Mouse (Mus musculus) gastrocnemius, postnatal 36 days (tissue): ENCODE data around the gene Cdca8. TPM values are rescaled to one million over a fixed set of nuclear protein-coding genes. Genes with fewer than 3 reads are reported as not detected.
"Not testable (repeated sequence)": the region's sequence is repeated elsewhere in the genome, so short reads cannot be mapped to it uniquely, and the experiment has no call there.

Source experiments
- DNase-seq, 2 experiments: peaks; one replicate each; pipeline ENCODE4 v3.0.0; 2022
- intact Hi-C: fragments of 180-260 bp; cut with DNase I; formaldehyde crosslinking; loops from one replicate; pipeline ENCODE4 v1.15.1; 2025
- long read RNA-seq, 2 experiments: library from polyadenylated mRNA; stranded (forward); transcript quantifications; one replicate each; pipeline ENCODE4 v2.0.0; 2021
- total RNA-seq, 2 experiments: library from RNA; stranded (reverse); gene quantifications; 2 replicates each; pipeline ENCODE4 v1.2.3; 2021

Cdca8 gene
- total RNA-seq: 1 to 10 TPM in 1 of 2 experiments, under 1 TPM in 1; 0.64 to 1.0 TPM
- long read RNA-seq, experiment 1: 0 reads
- long read RNA-seq, experiment 2: 0 reads

DNA sequence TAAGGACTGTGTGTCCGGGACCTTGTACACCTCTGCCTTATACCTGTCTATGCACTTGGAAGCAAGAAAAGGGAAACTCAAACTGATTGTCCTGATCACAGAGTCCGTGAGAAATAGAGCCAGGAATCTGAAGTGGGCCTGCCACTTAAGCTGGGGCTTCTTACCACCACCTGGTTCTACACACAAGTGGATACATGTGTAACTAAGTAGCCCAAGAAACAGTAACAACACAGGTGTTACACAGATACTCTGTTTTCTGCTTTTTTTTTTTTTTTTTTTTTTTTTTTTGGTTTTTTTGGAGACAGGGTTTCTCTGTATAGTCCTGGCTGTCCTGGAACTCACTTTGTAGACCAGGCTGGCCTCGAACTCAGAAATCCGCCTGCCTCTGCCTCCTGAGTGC is at the start of gene Cdca8:
Gene Cdca8 (minus strand): TSS at position 101 of the 400 bp plus-strand sequence.
- DNase-seq, intact Hi-C loops: not testable (repeated sequence)

DNA sequence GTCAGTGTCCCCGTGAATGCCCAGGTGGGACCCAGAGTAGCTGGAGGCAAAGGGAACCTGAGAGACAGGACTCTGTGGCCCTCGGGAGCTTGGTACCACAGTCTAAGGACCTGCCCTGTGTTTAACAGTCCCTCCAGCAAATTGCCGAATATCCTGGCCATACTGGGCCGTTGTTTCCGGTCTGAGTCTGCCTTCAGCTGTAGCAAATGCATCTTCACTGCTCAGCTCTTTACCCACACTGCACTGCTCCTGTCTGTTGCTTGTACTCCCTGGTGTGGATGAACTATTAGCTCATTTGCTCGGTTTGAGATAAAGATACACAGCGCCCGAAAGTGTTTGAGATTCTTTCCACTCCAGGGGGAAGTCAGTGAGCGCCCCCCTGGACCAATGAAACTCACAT is 49.3 kb upstream of the Cdca8 start:
- DNase-seq: no peak
- intact Hi-C loops: no loop called here

- intact Hi-C loops: no loop called here
- DNase-seq: no peak
Observed at GRCm38 (mm10) chr4:124987711-124988097, 48.6 kb upstream of the Cdca8 start.

DNA sequence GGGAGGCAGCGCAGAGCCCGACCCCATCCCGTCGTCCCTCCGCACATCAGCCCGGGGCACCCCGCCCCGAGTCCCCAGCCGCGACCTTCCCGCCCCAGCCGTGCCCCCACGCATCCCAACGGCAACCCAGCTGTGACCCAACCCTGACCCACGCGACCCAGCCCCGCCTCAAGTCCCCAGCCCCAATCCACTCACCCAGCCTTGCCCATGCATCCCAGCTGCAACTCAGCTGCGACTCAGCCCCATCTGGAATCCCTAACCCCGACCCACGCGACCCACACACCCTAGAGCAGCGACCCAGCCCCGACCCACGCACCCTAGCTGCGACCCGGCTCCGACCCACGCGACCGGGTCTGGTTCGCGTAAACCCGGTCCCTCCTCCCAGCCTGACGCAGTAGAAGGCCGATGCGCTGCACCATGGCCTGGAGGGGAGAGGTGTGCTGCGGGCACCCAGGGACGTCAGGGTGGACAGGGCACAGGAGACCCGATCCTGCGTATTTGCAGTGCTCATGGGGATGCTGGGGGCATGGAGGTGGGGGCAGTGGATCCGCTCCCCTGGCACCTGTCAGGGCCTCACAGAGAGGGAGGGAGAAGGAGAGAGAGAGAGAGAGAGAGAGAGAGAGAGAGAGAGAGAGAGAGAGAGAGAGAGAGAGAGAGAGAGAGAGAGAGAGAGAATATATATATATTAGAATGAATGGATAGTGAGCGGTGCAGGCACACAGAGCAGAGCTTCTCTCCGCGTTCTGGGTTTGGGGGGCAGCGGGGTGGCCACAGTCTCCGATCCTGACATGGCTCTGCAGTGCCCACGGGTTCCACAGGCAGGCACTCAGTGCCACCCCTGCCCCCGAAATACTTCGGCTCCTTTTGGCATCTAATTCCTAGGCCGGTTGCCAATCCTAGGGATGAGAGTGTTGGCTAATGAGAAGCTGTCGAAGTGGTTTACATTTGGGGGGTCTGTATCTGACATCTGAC is 47.9 kb upstream of the Cdca8 start:
- intact Hi-C loops: no loop called here
- no peak for DNase-seq

- no peak for DNase-seq
- intact Hi-C loops: no loop called here
Observed at GRCm38 (mm10) chr4:124985671-124986602, 46.8 kb upstream of the Cdca8 start, which contains the start of gene Rspo1. Gene Rspo1 (plus strand): TSS chr4:124986430.

GRCm38 (mm10) chr4:124984871-124985670 is 46.0 kb upstream of the Cdca8 start:
- no peak for DNase-seq
- intact Hi-C loops: no loop called here

DNA sequence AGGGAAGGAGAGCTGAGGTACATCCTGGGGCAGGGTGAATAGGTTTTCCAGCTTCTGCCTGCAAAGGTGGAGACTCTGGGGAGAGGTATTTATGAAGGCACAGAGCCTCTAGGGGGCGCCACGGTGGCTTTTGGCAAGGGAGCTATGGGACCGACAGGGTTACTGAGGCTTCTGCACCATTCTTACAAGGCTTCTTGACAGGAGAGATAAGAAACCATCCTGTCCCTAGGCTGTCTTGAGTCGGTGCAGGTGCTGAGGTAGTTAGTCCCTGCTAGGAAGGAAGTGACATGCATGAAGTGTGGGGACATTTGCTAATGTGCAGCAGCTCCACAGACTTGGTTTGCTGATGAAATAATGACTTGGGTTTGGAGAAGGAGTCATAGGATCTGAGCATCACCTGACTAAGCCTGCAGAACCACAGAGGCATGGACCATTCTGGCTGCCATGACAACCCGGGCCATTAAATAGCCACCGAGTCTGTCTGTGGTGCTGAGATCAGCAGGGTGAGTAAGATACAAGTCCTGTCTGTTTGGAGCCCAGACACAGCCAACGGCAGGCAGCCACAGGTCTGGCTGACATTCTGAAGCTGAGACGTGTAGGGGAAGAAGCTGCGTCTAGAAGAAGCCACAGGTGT is 44.9 kb upstream of the Cdca8 start:
- no peak for DNase-seq
- intact Hi-C loops: no loop called here

GRCm38 (mm10) chr4:124978201-124978600 is 39.1 kb upstream of the Cdca8 start:
- intact Hi-C loops: no loop called here

DNA sequence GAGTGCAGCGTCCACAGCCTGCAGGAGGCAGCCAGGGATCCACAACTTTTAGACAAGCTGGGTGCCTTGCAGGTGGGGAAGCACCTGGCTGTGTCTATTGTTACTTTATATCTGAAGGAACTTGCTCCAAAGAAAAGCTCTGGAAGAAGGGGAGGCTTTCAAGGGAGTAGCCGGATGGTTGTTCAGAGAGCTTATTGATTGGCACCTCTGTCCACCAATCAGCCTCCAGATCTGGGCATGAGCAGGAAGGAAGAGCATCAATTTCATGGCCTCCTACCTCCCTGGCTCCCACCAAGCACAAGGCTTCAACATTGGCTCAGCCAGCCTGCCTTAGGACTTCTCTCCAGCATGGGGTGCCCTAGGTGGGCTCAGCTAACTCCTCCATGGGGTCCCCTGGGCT is 34.2 kb upstream of the Cdca8 start:
- intact Hi-C loops: no loop called here
- DNase-seq: no peak

More at GRCm38 (mm10) chr4:124978201-124978600, 39.1 kb upstream of the Cdca8 start:
- DNase-seq: no peak

GRCm38 (mm10) chr4:124972316-124972715 is 33.2 kb upstream of the Cdca8 start:
- intact Hi-C loops: no loop called here
- DNase-seq: no peak

- DNase-seq: no peak
- intact Hi-C loops: no loop called here
Observed at GRCm38 (mm10) chr4:124971094-124971493, 32.0 kb upstream of the Cdca8 start.

DNA sequence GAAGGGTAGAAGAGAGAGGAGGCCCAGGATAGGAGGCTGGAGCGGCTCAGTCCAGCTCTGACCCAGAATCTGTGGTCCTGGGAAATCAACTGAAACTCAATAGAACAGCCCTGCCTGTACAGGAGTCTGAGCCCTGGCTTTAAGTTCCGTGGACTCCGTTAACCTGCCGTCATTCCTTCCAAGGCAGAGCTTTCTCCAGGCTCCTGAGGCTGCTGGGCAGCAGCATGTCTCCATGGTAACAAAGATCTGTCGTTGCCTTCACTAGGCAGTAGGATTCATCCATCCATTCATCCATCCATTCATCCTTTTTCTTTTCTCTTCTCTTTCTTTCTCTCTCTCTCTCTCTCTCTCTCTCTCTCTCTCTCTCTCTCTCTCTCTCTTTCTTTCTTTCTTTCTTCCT is 31.6 kb upstream of the Cdca8 start:
- no peak for DNase-seq
- intact Hi-C loops: no loop called here

DNA sequence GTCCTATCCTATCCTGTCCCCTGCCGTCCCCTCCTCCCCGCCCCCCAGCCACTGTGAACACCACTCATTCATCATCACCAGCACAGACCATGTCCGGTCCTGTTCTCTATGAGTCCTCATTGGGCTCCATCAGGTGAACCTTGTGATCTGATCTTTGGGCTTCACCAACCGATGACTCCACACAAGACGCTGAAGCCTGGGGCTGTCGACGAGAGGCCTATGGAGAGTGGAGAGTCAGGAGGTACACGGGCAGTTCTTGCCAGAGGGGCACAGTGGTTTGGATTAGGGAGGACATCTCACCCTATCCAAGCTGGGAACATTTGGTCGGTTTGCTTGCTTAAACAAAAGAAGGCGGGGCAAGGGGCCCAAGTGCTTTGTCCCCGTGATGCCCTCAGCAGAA is 31.1 kb upstream of the Cdca8 start:
- intact Hi-C loops: no loop called here

GRCm38 (mm10) chr4:124969219-124969848 is 30.2 kb upstream of the Cdca8 start:
- intact Hi-C loops: no loop called here
- DNase-seq: no peak

More for the DNA sequence above, 31.1 kb upstream of the Cdca8 start:
- DNase-seq: no peak

GRCm38 (mm10) chr4:124968711-124969110 is 29.6 kb upstream of the Cdca8 start:
- DNase-seq: no peak
- intact Hi-C loops: no loop called here

GRCm38 (mm10) chr4:124964912-124965599 is 25.9 kb upstream of the Cdca8 start:
- DNase-seq: no peak
- intact Hi-C loops: no loop called here

GRCm38 (mm10) chr4:124962576-124962975 is 23.5 kb upstream of the Cdca8 start:
- no peak for DNase-seq
- intact Hi-C loops: no loop called here

DNA sequence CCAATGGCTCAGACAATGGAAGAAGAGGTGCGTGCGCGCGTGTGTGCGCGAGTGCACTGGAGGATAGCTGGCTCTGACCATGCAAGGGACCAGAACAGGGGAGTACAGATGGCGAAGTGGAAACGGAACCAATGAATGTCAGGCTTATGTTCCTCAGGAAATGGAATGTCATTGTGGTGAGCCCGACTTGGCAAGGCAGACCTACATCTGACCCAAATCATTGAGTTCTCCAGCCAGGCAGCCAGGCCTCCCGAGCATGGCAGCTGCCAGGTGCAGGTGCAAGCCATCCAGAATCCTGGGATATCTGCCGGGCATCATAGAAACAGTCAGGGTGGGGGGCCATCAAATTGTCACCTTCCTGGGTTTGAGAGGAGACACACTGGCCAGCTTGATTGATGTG is 21.8 kb upstream of the Cdca8 start:
- DNase-seq: no peak
- intact Hi-C loops: no loop called here
